Mouse (Mus musculus) mouse trophoblast stem cell (cell line): ENCODE results near the gene Tshz2.

Experiments
- in situ Hi-C, 2 experiments: fragments of 300-500 bp; cut with MseI, MboI; formaldehyde crosslinking; loops; 2 replicates in 1 of 2; 3 replicates in 1 of 2; pipeline ENCODE4 v1.15.1; 2025

Gene Tshz2

GRCm38 (mm10) chr2:169630070-169630469 lies 2.7 kb upstream of the Tshz2 start:
- in situ Hi-C loops, result no loop called here

GRCm38 (mm10) chr2:169633491-169634289 lies 877 bp downstream of the Tshz2 start:
- in situ Hi-C loops, result no loop called here

- in situ Hi-C loops, result no loop called here
These were observed 2.0 kb downstream of the Tshz2 start for GRCm38 (mm10) chr2:169634619-169635382.

GRCm38 (mm10) chr2:169635428-169635827 lies 2.6 kb downstream of the Tshz2 start:
- in situ Hi-C loops, result no loop called here

GRCm38 (mm10) chr2:169636414-169636813 lies 3.6 kb downstream of the Tshz2 start:
- in situ Hi-C loops, result no loop called here

- in situ Hi-C loops, result no loop called here
These were observed 8.7 kb downstream of the Tshz2 start for GRCm38 (mm10) chr2:169641547-169641946.

GRCm38 (mm10) chr2:169642420-169642819 lies 9.6 kb downstream of the Tshz2 start:
- in situ Hi-C loops, result no loop called here

GRCm38 (mm10) chr2:169647091-169647490 lies 14.3 kb downstream of the Tshz2 start:
- in situ Hi-C loops, result no loop called here

- in situ Hi-C loops, result no loop called here
These were observed 16.6 kb downstream of the Tshz2 start for GRCm38 (mm10) chr2:169649262-169649885.

GRCm38 (mm10) chr2:169653282-169653681 lies 20.5 kb downstream of the Tshz2 start:
- in situ Hi-C loops, result no loop called here

GRCm38 (mm10) chr2:169663792-169664191 lies 31.0 kb downstream of the Tshz2 start:
- in situ Hi-C loops, result no loop called here

GRCm38 (mm10) chr2:169671264-169671663 lies 38.5 kb downstream of the Tshz2 start:
- in situ Hi-C loops, result no loop called here

- in situ Hi-C loops, result no loop called here
These were observed 41.0 kb downstream of the Tshz2 start for GRCm38 (mm10) chr2:169673786-169674185.

- in situ Hi-C loops, result no loop called here
These were observed 41.4 kb downstream of the Tshz2 start for GRCm38 (mm10) chr2:169674209-169674608.

- in situ Hi-C loops, result no loop called here
These were observed 46.5 kb downstream of the Tshz2 start for GRCm38 (mm10) chr2:169679264-169679663.

GRCm38 (mm10) chr2:169679951-169680350 lies 47.1 kb downstream of the Tshz2 start:
- in situ Hi-C loops, result no loop called here

GRCm38 (mm10) chr2:169685260-169685659 lies 52.4 kb downstream of the Tshz2 start:
- in situ Hi-C loops, result no loop called here

- in situ Hi-C loops, result no loop called here
These were observed 52.9 kb downstream of the Tshz2 start for GRCm38 (mm10) chr2:169685747-169686146.

GRCm38 (mm10) chr2:169686697-169687430 lies 54.1 kb downstream of the Tshz2 start:
- in situ Hi-C loops, result no loop called here

GRCm38 (mm10) chr2:169690054-169690453 lies 57.2 kb downstream of the Tshz2 start:
- in situ Hi-C loops, result no loop called here

- in situ Hi-C loops, result no loop called here
These were observed 61.7 kb downstream of the Tshz2 start for GRCm38 (mm10) chr2:169694494-169694893.

- in situ Hi-C loops, result no loop called here
These were observed 62.2 kb downstream of the Tshz2 start for GRCm38 (mm10) chr2:169695025-169695424.
